Mouse (Mus musculus): ENCODE results near the gene Tnfaip6.

DNA sequence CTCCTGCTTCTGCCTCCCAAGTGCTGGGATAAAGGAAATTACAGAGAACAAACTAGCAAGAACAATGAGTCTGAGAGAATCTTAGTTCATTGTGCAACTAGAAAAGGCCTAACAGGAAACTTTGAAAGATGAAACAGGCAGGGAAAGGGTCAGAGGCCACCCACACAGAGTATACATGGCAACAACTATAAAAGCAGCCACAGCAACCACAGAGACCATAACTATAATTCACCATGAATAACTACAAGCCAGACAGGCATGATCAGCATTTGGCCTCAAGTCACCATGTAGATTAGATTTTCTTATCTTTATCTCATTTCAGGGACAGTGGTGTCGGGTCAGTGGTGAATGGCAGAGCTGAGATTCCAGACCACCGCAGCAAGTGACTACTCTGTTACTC lies 48.2 kb upstream of the Tnfaip6 start:
- no peak for TF ChIP-seq CTCF (IDR thresholded peaks at IDR 0.05; ENCODE audit: control insufficient read depth, insufficient read depth, insufficient read length)
- no peak for TF ChIP-seq MYOG (IDR thresholded peaks at IDR 0.05; ENCODE audit: control insufficient read depth, extremely low read depth, insufficient read length)
- no peak for TF ChIP-seq USF1 (IDR thresholded peaks at IDR 0.05; ENCODE audit: low read depth)
- TF ChIP-seq MAX (IDR thresholded peaks at IDR 0.05) = no peak
